Mouse (Mus musculus): ENCODE measurements at regions not wholly inside any gene's neighbourhood (a gene's known extent, or its start where the extent isn't known, plus 50 kb on each side); places are given as distances from the start of the nearest gene placed in this dataset.

GRCm38 (mm10) chr5:118929037-118929436, 368.6 kb downstream of the Med13l start:
- 71% methylated on average over 4 of the region's 4 CpGs for WGBS (ENCODE audit: insufficient replicate concordance)

GRCm38 (mm10) chr5:118929990-118930501, 369.6 kb downstream of the Med13l start:
- Histone ChIP-seq H3K4me1 (replicated peaks; ENCODE audit: control insufficient read depth in 2 of 2, insufficient read depth in 2 of 2, low read length in 1 of 2) (no peaks in the 10 kb centered on the region), H3K9me3 (ENCODE audit: control insufficient read depth, low read length) (no peaks in the 10 kb centered on the region), H3K36me3 (replicated peaks; ENCODE audit: control insufficient read depth, insufficient read depth, low read depth) (no peaks in the 10 kb centered on the region), H3K9ac (replicated peaks) (no peak overlapping the region), H3K4me3 (ENCODE audit: insufficient read depth in 1 of 2, low read depth in 2 of 2, low read length in 2 of 2) (no peak overlapping the region), H3K4me2 (ENCODE audit: low read depth) (no peak overlapping the region), H3K27me3 (ENCODE audit: control insufficient read depth, insufficient read depth, low read length) (no peaks in the 10 kb centered on the region; the same call in 1 of the 2 replicates), H3K27ac (no peak overlapping the region)
- WGBS (ENCODE audit: insufficient replicate concordance), result 10% methylated on average over 22 of the region's 23 CpGs
- no peak for ATAC-seq (ENCODE audit: insufficient read depth)
- DNase-seq (ENCODE audit: low read depth in 3 of 3, low spot score in 3 of 3), result no peak
- TF ChIP-seq EP300 (IDR thresholded peaks at IDR 0.05; ENCODE audit: low read depth), result no peak
- no peak for TF ChIP-seq CTCF (IDR thresholded peaks at IDR 0.05; ENCODE audit: low read depth)

More at GRCm38 (mm10) chr5:118929037-118929436, 368.6 kb downstream of the Med13l start:
- H3K9ac ChIP-seq (replicated peaks), result no peak overlapping the region
- ATAC-seq (ENCODE audit: insufficient read depth), result no peak
- TF ChIP-seq EP300 (IDR thresholded peaks at IDR 0.05; ENCODE audit: low read depth), result no peak
- peak; percentile 42 for TF ChIP-seq CTCF (IDR thresholded peaks at IDR 0.05; ENCODE audit: low read depth)
- no peaks in the 10 kb centered on the region for H3K9me3 ChIP-seq (ENCODE audit: control insufficient read depth, low read length)
- no peaks in the 10 kb centered on the region; the same call in 1 of the 2 replicates for H3K27me3 ChIP-seq (ENCODE audit: control insufficient read depth, insufficient read depth, low read length)
- no peak for DNase-seq (ENCODE audit: low read depth in 3 of 3, low spot score in 3 of 3)
- no peak overlapping the region for H3K27ac ChIP-seq
- no peaks in the 10 kb centered on the region for H3K4me1 ChIP-seq (replicated peaks; ENCODE audit: control insufficient read depth in 2 of 2, insufficient read depth in 2 of 2, low read length in 1 of 2)
- no peak overlapping the region for H3K4me2 ChIP-seq (ENCODE audit: low read depth)
- no peak overlapping the region for H3K4me3 ChIP-seq (ENCODE audit: insufficient read depth in 1 of 2, low read depth in 2 of 2, low read length in 2 of 2)
- no peaks in the 10 kb centered on the region for H3K36me3 ChIP-seq (replicated peaks; ENCODE audit: control insufficient read depth, insufficient read depth, low read depth)

DNA sequence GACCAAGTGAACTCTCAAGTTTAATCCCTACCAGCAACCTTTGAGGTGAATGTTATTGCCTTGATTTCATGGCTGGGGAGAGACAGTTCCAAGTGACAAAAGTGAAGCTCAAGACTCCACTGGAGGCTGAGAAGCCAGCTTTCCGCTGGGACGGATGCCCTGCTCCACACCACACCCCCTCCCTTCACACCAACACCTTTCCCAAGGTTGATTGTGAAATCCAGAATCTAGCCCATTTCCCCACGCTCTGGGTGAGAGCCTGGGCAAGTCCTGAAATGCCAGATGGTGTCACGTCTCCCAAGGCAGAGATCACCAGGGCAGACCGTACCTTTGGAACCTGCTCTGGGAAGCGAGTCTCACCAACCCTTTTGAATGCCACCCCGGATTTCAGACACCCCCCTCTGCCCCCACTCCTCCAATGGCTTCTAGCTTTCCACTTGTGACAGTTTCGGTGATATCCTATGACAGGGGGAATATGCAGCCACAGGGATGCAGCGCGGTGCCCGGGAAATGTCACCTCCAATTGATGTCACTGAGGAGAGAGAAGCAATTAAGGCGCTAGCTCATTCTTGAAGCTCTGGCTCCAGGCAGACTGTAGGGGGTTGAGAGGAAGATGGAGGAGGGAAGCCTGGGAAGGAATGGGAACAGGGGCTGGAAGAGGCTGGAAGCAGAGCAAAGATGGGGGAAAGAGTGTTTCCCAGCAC, 379.0 kb downstream of the Med13l start:
- Histone ChIP-seq H3K4me2 (ENCODE audit: low read depth) (no peak overlapping the region), H3K27me3 (ENCODE audit: control insufficient read depth, insufficient read depth, low read length) (no peaks in the 10 kb centered on the region), H3K27ac (no peak overlapping the region), H3K4me1 (replicated peaks; ENCODE audit: control insufficient read depth in 2 of 2, insufficient read depth in 2 of 2, low read length in 1 of 2) (no peaks in the 10 kb centered on the region), H3K36me3 (replicated peaks; ENCODE audit: control insufficient read depth, insufficient read depth, low read depth) (no peaks in the 10 kb centered on the region), H3K9me3 (ENCODE audit: control insufficient read depth, low read length) (no peaks in the 10 kb centered on the region), H3K4me3 (ENCODE audit: insufficient read depth in 1 of 2, low read depth in 2 of 2, low read length in 2 of 2) (no peak overlapping the region), H3K9ac (replicated peaks) (no peak overlapping the region)
- ATAC-seq (ENCODE audit: insufficient read depth) (no peak), DNase-seq (ENCODE audit: low read depth in 3 of 3, low spot score in 3 of 3) (no peak)
- TF ChIP-seq EP300 (IDR thresholded peaks at IDR 0.05; ENCODE audit: low read depth), result no peak
- TF ChIP-seq CTCF (IDR thresholded peaks at IDR 0.05; ENCODE audit: low read depth), result no peak
- 62% methylated on average over 12 of the region's 12 CpGs for WGBS (ENCODE audit: insufficient replicate concordance)

DNA sequence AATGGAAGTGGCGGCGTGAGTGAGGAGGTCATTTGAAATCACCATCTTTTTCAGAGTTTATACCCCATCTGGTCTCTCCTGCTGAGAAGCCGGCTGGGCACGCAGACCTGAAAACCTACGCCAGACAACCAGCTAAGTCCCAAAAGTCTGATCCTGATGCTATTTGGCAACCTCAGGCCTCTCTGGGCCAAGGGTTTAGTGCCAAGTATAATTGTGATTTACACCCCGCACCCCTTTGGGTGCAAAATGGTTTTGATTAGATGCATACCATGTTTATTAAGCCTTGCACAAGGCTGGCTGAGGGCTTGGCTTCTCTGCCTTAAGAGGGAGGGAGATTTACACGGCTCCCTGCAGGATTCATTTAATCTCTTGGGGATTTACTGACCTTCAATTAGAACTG, 383.8 kb downstream of the Med13l start:
- H3K27ac ChIP-seq, result no peak overlapping the region
- DNase-seq (ENCODE audit: low read depth in 3 of 3, low spot score in 3 of 3) (no peak), ATAC-seq (ENCODE audit: insufficient read depth) (no peak)
- H3K36me3 ChIP-seq (replicated peaks; ENCODE audit: control insufficient read depth, insufficient read depth, low read depth), result no peaks in the 10 kb centered on the region
- no peaks in the 10 kb centered on the region for H3K27me3 ChIP-seq (ENCODE audit: control insufficient read depth, insufficient read depth, low read length)
- no peak overlapping the region for H3K9ac ChIP-seq (replicated peaks)
- TF ChIP-seq EP300 (IDR thresholded peaks at IDR 0.05; ENCODE audit: low read depth) (no peak), CTCF (IDR thresholded peaks at IDR 0.05; ENCODE audit: low read depth) (no peak)
- H3K4me1 ChIP-seq (replicated peaks; ENCODE audit: control insufficient read depth in 2 of 2, insufficient read depth in 2 of 2, low read length in 1 of 2), result no peaks in the 10 kb centered on the region
- 41% methylated on average over 7 of the region's 7 CpGs for WGBS (ENCODE audit: insufficient replicate concordance)
- no peaks in the 10 kb centered on the region for H3K9me3 ChIP-seq (ENCODE audit: control insufficient read depth, low read length)
- no peak overlapping the region for H3K4me3 ChIP-seq (ENCODE audit: insufficient read depth in 1 of 2, low read depth in 2 of 2, low read length in 2 of 2)
- no peak overlapping the region for H3K4me2 ChIP-seq (ENCODE audit: low read depth)

DNA sequence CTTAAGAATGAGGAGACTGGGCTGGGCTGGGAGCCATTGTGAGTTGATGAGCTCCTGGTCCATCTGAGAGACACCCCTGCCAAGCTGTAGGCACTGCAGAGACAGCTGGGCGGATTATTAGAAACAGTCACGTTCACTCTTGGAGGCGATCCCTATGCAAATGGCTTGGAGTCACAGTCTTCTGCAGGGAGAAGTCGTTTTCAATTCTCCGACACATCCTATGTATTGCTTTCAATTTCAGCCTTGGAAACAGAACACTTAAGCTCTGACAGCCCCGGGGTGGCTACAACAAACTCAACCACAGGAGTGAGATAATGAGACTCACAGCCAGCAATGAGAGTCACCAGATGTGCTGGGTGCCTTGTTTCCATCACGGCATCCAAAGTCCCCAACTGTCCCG, 385.6 kb downstream of the Med13l start:
- TF ChIP-seq EP300 (IDR thresholded peaks at IDR 0.05; ENCODE audit: low read depth) (no peak), CTCF (IDR thresholded peaks at IDR 0.05; ENCODE audit: low read depth) (no peak)
- Histone ChIP-seq H3K36me3 (replicated peaks; ENCODE audit: control insufficient read depth, insufficient read depth, low read depth) (no peaks in the 10 kb centered on the region), H3K4me3 (ENCODE audit: insufficient read depth in 1 of 2, low read depth in 2 of 2, low read length in 2 of 2) (no peak overlapping the region), H3K9ac (replicated peaks) (no peak overlapping the region), H3K9me3 (ENCODE audit: control insufficient read depth, low read length) (no peaks in the 10 kb centered on the region), H3K27ac (no peak overlapping the region), H3K4me2 (ENCODE audit: low read depth) (no peak overlapping the region), H3K27me3 (ENCODE audit: control insufficient read depth, insufficient read depth, low read length) (no peaks in the 10 kb centered on the region), H3K4me1 (replicated peaks; ENCODE audit: control insufficient read depth in 2 of 2, insufficient read depth in 2 of 2, low read length in 1 of 2) (no peaks in the 10 kb centered on the region)
- ATAC-seq (ENCODE audit: insufficient read depth) (no peak), DNase-seq (ENCODE audit: low read depth in 3 of 3, low spot score in 3 of 3) (no peak)
- 35% methylated on average over 8 of the region's 8 CpGs for WGBS (ENCODE audit: insufficient replicate concordance)
